Mouse (Mus musculus): Measurements from ENCODE around the gene Eral1.
A peak's percentile ranks its signal among the peaks of the same experiment; 100 is the strongest.

Eral1 gene

GRCm38 (mm10) chr11:78079961-78080921, at the start of gene Eral1:
TSS of gene Eral1 (minus strand) at chr11:78080383.
- peak; percentile 80 for DNase-seq (ENCODE audit: low spot score)

DNA sequence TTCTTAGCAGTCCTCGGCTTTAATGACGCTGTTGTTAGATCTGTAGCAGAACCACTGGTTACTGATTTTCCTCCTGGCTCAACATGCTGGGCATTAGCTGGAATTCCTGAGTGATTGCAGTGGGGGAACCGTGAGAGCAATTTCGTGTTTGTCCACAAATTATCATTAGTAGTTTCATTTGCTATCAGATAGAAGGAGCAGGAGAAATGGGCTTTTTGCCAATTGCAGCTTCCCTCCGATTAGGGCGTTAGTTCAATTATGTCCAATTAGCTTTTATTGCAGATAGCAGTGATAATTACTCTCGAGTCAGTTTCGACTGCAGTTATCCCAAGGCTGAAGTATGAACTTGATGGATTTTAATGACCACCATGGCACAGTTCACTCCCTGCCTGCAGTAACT, 49.3 kb upstream of the Eral1 start:
- DNase-seq (ENCODE audit: low spot score), result no peak

GRCm38 (mm10) chr11:78126739-78127138, 46.6 kb upstream of the Eral1 start:
- no peak for DNase-seq (ENCODE audit: low spot score)

- no peak for DNase-seq (ENCODE audit: low spot score)
Measured at GRCm38 (mm10) chr11:78125691-78126090, 45.5 kb upstream of the Eral1 start.

DNA sequence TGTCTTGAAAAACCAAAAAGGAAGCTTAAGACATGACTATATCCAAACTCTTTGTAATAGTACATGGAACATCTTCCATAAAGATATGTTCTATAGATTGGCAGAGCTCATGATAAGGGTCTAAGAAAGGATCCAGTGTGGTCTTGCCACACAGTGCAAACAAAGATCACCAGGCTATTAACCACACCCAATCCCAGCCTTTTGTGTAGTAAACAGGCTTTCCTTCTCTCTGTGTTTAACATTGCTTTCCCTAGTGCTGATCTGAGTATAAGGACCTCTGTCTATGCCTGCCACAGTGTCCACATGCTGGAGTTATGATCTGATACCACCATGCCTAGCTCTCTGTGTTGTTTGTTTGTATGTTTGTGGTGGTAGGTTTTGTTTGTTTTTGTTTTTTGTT, 43.6 kb upstream of the Eral1 start:
- no peak for DNase-seq (ENCODE audit: low spot score)

GRCm38 (mm10) chr11:78122815-78123214, 42.6 kb upstream of the Eral1 start:
- DNase-seq (ENCODE audit: low spot score), result no peak

- peak; percentile 61 for DNase-seq (ENCODE audit: low spot score)
Measured at GRCm38 (mm10) chr11:78121176-78121575, 41.0 kb upstream of the Eral1 start.

- DNase-seq (ENCODE audit: low spot score), result no peak
Measured at GRCm38 (mm10) chr11:78119898-78120297, 39.7 kb upstream of the Eral1 start.

DNA sequence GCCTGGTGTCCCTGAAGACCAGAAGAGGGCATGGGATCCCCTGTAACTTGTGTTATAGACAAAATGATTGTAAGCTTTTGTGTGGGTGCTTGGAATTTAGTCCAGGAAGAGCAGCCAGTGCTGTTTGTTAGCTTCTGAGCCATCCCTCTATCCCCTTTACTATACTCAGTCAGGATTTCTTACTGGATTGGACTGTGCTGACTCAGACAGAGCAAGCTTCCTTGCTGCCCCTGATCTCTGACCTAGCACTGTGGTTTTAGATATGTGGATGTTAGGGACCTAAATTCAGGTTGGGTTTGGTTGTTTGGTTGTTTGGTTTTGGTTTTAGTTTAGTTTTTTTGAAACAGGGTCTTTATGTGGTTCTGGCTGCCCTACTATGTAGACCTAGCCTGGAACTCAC, 38.3 kb upstream of the Eral1 start:
- DNase-seq (ENCODE audit: low spot score), result no peak

GRCm38 (mm10) chr11:78116146-78116410, 35.9 kb upstream of the Eral1 start:
- no peak for DNase-seq (ENCODE audit: low spot score)

GRCm38 (mm10) chr11:78115367-78116145, 35.4 kb upstream of the Eral1 start:
- peak; percentile 95 for DNase-seq (ENCODE audit: low spot score)

DNA sequence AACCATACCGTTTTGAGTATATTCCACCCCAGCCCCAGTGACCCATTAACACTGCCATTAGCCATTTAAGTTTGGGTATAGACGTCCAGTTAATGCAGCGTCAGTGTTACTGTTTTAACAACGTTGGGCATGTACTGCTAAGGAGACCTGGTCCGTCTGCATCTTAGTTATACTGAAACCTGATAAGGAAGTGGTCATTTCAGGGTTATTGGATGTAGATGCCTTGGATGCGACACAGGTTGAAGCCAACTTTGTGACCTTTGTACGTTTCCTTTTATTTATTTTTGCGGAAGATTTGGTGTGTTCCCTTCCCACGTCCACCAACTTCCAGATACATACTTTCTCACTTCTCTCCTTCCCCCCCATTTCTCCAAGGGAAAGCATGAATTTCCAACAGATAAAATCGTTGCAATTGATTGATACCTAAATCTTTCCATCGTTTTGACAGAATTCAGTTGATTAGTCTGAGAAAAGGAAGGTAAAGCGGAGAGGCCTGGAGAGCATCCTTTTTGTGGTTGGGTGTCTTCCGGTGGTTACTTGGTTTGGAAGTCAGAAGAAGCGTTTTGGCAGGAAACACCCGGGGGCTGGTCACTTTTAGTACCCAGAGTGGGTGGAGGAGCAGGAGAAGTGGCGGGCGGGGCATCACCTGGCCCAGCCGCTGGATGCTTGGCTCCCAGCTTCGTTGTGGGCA, 34.6 kb upstream of the Eral1 start:
- no peak for DNase-seq (ENCODE audit: low spot score)

- no peak for DNase-seq (ENCODE audit: low spot score)
Measured at GRCm38 (mm10) chr11:78113616-78114015, 33.4 kb upstream of the Eral1 start.

DNA sequence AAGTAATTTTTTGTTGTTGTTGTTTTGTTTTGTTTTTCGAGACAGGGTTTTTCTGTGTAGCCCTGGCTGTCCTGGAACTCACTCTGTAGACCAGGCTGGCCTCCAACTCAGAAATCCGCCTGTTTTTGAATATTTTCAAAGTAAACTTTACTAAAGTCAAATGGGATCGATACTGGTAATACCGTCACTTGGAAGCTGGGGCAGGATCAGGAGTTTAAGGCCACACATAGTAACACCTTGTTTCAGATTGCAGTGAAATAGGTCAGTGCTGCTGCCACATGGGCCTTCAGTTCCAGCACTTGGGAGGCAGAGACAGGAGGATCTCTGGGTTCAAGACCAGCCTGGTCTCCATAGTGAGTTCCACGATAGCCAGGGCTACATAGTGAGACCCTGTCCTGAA, 24.3 kb upstream of the Eral1 start:
- DNase-seq (ENCODE audit: low spot score), result no peak

DNA sequence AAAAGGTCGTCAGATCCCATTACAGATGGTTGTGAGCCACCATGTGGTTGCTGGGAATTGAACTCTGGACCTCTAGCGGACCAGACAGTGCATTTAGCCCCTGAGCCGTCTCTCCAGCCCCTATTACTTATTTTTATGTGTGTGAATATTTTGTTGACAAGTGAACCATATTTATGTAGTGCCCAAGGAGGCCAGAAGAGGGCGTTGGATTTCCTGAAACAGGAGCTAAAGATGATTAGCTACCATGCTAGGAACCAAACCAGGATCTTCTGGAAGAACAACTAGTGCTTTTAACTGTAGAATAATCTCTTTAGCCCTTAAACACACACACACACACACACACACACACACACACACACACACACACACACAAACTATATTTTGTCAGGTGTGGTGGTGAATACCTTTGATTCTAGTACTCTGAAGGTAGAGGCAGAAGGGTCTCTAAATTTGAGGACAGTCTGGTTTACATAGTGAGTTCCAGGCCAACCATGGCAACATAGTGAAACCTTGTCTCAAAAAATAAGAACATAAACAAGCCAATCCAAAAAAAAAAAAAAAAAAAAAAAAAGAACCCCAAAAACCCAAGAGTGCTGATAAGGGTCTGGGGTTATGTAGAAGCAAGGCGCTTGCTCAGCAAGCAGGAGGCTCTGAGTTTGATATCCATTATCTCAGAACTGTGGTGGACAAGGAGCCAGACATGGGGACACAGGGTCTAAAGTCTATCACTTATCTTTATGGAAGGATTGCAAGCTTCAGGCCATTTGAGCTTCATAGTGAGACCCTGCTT, 23.0 kb upstream of the Eral1 start:
- DNase-seq (ENCODE audit: low spot score), result no peak

- no peak for DNase-seq (ENCODE audit: low spot score)
Measured at GRCm38 (mm10) chr11:78102142-78102541, 22.0 kb upstream of the Eral1 start.

DNA sequence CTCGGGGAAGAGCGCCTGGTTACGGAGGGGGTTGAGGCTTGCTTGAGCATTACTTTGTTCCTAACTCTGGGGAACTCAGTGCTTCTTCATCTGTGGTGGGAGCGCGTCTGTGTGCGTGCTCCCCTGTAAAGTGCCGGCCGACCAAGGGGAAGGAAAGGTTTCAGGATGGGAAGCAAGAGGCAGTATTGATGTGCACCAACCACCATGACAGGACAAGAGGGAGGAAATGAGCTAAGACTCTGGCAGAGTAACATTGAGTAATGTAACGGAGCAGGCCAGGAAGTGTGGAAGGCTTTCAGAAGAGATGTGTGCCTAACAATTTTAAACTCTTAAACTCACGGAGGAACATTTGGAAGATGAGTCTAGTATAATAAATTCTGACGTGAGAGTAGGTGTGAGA, 20.6 kb upstream of the Eral1 start:
- DNase-seq (ENCODE audit: low spot score), result no peak

GRCm38 (mm10) chr11:78097077-78097476, 16.9 kb upstream of the Eral1 start:
- no peak for DNase-seq (ENCODE audit: low spot score)

DNA sequence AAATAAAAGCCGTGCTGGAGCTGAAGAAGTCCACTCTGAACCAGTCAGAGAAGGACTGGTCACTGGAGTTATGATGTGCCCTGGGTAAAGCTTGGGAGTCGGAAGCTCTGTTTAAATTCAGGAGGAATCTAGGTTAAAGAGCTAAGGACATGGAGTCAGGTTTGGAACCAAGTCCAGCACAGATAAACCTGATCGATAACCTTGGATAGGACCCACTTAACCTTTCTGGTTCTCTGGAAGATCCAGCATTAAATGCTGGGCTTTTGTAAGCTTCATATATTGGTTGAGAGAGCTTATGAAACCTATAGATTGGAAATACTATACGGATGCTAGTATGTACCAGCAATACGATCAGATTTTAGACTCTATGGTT, 14.9 kb upstream of the Eral1 start:
- no peak for DNase-seq (ENCODE audit: low spot score)

DNA sequence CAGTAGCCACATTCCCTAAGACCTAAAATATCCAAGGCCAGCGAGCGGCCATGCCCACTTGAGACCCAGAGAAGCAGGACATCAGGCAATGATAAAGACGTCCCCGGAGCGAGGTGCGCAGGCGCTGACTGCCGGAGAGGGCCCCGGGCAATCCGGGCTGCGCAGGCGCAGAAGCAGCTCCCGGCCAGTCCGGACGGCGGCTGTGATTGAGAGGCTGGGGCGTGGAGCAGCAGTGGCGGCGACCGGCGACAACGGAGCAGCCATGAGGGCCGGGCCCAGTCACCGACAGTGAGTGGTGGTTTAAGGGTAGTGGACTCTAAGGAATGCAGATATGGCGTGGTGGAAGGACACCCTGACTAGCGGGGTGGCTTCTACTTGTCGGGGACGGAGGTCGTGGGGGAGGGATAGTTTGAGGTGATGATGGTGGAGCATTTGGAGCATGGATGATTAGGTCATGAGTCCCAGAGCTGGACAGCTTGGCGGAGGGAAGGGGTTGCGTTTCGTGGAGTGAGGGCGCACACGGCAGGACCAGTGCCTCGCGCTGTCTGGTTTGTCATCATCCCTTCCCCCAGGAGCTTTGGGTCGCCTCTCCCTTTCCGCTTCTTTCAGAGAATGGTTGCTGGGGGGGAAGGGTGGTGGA, 14.4 kb upstream of the Eral1 start, which contains the start of gene Fam222b:
TSS of gene Fam222b (plus strand) at position 157 of the 640 bp plus-strand sequence.
- peak; percentile 95 for DNase-seq (ENCODE audit: low spot score)

- DNase-seq (ENCODE audit: low spot score), result no peak
Measured at GRCm38 (mm10) chr11:78094137-78094503, 13.9 kb upstream of the Eral1 start.
